Mouse (Mus musculus): ENCODE results near the gene Rprd2. TPM values are rescaled to one million over a fixed set of nuclear protein-coding genes. Genes with fewer than 3 reads are reported as not detected.
A peak's percentile ranks its signal among the peaks of the same experiment; 100 is the strongest.
"Not testable (repeated sequence)": the region's sequence is repeated elsewhere in the genome, so short reads cannot be mapped to it uniquely, and the experiment has no call there.

The Rprd2 gene
- 10 to 100 TPM; 33.2 to 37.4 TPM for total RNA-seq (2021)
- long read RNA-seq, experiment 1, transcript Rprd2-202 (9 exons, 3,298 nt): major isoform, 9 of 19 reads
- long read RNA-seq, experiment 1, partial matches to known transcripts: 3 of 19 reads
- long read RNA-seq, experiment 1, other reads (novel, unspliced or antisense): 7 of 19 reads
- long read RNA-seq, experiment 2, transcript Rprd2-202 (9 exons, 3,298 nt): major isoform, 11 of 16 reads
- long read RNA-seq, experiment 2, partial matches to known transcripts: 0 of 16 reads
- long read RNA-seq, experiment 2, other reads (novel, unspliced or antisense): 5 of 16 reads

GRCm38 (mm10) chr3:95818571-95819288, at the start of gene Rprd2:
TSS of gene Rprd2 (minus strand) at chr3:95818863.
- DNase-seq (ENCODE audit: low spot score): peak; percentile 73

DNA sequence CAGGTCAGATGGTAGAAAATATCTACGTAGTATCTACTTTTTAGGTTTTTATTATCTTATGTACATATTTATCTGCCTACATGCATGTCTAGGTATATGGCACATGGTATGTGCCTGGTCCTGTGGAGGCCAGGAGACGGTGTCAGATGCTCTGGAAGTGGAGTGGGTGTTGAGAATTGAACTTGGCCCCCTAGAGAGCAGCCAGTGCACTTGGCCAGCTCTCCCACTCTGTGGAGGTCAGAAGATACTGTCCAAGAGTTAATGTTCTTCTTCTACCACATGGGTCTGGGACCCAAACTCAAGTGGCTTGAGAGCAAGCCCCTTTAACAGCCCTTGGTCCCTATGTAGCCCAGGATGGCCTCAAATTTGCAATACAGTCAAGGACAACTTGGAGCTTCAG, 48.7 kb upstream of the Rprd2 start:
- no peak for DNase-seq (ENCODE audit: low spot score)

GRCm38 (mm10) chr3:95866071-95866470, 47.4 kb upstream of the Rprd2 start:
- no peak for DNase-seq (ENCODE audit: low spot score)

DNA sequence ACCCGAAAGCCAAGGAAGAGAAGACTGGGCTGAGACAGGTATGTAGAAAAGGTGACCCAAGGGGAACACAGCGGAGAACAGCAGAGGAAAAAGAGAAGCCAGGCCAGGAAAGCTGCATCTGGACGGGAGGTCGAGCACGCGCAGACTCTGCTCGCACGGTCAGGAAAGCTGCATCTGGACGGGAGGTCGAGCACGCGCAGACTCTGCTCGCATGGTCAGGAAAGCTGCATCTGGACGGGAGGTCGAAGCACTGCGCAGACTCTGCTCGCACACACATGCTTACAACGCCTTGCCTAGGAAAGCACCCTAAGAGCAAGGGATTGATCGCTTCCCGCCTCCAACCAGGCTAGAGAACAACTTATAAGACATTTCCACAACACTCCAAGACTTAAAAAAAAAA, 46.9 kb upstream of the Rprd2 start:
- no peak for DNase-seq (ENCODE audit: low spot score)

- peak; percentile 16 for DNase-seq (ENCODE audit: low spot score)
These were observed 46.4 kb upstream of the Rprd2 start for GRCm38 (mm10) chr3:95865050-95865449.

DNA sequence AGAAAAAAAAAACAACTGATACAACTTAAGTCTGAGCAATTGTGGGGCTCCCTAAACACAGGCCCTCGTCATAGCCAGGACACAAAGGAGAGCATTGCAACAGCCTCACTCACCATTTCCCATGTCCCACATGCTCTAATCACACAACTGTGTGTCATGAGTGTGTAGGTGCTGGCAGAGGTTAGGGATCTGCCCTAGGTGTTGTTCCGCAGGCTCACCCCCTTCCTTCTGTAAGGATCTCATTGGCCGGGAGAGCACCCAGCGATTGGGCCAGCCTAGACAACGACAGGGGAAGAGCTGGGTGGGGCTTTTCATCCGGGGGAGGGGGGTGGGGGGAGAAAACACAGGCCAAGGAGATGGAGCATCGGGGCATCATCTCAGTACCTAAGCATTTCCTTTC, 44.9 kb upstream of the Rprd2 start:
- DNase-seq (ENCODE audit: low spot score): no peak

- peak; percentile 87 for DNase-seq (ENCODE audit: low spot score)
These were observed 43.1 kb upstream of the Rprd2 start for GRCm38 (mm10) chr3:95861796-95862195.

DNA sequence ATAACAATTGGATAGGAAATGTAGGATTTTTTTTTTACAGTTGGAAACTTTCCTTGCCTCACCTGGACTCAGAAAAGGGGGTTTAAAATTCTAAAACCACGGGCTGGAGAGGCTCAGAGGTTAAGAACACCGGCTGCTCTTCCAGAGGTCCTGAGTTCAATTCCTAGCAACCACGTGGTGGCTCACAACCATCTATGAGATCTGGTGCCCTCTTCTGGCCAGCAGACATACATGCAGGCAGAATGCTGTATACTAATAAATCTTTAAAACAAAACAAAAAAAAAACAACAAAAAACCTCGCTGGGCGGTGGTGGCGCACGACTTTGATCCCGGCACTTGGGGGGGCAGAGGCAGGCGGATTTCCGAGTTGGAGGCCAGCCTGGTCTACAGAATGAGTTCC, 42.6 kb upstream of the Rprd2 start:
- no peak for DNase-seq (ENCODE audit: low spot score)

DNA sequence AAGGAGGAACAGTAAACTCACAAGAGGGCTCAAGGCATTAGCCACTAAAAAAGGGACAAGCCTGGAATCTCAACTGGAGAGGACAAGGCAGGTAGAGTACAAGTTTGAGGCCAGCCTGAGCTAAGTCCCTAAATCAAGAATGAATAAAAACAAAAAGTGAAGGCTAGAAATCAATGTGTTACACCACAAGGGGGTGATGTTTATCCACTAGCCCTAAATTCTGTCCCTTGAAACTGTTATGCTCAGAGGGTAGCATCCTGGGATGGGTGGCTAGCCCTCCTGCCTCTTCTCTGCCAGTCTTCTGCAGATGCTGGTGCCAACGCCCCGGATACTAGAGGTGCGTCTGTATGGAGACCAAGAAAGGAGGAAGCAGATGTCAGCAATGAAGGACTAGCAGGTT, 41.7 kb upstream of the Rprd2 start:
- DNase-seq (ENCODE audit: low spot score): no peak

DNA sequence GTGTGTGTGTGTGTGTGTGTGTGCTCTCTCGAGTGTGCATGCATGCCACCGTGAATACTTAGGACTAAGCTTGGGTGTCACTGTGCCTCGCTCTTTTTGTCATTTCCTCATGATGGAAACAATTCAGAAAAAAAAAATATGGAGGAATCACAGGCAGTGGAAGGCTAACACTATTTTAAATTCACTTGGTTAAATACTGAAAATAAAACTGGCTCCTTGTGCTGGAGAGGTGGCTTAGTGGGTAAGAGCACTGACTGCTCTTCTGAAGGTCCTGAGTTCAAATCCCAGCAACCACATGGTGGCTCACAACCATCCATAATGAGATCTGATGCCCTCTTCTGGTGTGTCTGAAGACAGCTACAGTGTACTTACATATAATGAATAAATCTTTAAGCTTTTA, 39.6 kb upstream of the Rprd2 start:
- DNase-seq (ENCODE audit: low spot score): not testable (repeated sequence)

- DNase-seq (ENCODE audit: low spot score): not testable (repeated sequence)
These were observed 38.4 kb upstream of the Rprd2 start for GRCm38 (mm10) chr3:95857050-95857449.

GRCm38 (mm10) chr3:95856115-95856514, 37.5 kb upstream of the Rprd2 start:
- DNase-seq (ENCODE audit: low spot score): no peak

DNA sequence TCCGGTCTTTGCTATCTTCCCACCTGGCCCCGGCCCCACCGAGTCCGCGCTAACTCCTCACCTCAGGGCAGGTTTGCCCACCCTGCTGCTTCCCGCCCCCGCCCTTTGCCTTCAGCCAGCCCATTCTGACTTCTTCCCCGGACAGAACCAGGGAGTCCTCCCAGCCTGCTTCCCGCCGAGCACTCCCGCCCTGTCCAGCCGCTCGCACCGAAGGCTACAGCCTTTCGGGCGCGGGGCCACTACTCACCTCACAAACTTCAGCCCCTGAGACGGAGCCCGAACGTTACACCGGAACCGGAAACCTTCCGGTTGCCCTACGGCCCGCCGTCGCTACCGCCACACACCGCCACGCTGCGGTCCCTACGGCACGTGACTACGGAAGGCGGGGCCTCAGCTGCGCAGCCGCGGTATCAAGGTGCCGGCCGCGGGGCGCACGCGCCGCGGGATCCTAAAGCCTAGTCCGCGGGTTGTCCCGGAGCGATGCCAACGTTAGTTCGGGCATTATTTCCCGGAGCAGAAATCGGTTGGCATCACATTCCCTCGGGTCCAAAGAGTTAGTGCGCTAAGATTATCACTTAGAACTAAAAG, 36.9 kb upstream of the Rprd2 start, which contains the start of gene Prpf3:
TSS of gene Prpf3 (minus strand) at position 384 of the 588 bp plus-strand sequence.
- peak; percentile 96 for DNase-seq (ENCODE audit: low spot score)

GRCm38 (mm10) chr3:95851317-95851716, 32.7 kb upstream of the Rprd2 start:
- DNase-seq (ENCODE audit: low spot score): no peak

DNA sequence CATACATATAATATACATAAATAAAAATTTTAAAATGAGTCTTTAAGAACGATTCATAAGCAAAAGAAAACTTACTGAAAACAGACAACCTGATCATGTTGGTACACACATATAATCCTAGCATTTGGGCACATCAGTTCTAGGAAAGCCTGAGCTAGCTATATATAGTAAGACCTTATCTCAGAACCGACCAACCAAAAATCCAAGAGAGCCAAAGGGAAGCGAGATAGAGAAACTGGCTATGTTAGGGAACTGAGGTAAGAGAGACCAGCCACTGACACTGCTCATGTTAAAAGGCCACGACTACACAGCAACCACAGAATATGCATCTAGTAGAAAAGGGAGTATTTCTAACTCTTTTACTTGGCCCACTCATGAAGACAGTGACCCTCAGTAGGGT, 31.9 kb upstream of the Rprd2 start:
- DNase-seq (ENCODE audit: low spot score): no peak

DNA sequence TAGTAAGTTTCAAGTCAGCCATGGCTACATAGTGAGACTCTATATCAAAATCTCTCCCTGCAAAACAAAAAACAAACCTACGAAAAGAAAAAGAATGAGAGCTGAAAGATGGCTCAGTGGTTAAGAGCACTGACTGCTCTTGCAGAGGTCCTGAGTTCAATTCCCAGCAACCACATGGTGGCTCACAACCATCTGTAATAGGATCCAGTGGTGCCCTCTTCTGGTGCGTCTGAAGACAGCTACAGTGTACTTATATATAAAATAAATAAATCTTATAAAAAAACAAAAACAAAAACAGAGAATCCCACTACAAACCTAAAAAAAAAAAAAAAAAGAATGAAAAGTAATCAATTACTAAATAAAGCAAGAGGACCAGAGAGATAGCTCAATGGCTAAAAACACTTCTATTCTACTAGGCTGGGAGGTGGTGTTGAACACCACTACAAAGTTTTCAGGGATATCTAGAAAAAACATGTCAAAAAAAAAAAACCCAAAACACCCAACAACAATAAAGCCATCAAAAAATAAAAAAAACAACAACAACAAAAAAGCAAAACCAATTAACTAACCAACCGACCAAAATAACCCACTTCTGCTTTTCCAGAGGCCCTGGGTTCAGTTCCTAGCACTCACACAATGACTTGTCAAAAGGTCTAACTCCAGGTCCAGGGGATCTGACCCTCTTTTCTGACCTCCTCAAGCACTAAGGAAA, 24.0 kb upstream of the Rprd2 start:
- DNase-seq (ENCODE audit: low spot score): no peak

DNA sequence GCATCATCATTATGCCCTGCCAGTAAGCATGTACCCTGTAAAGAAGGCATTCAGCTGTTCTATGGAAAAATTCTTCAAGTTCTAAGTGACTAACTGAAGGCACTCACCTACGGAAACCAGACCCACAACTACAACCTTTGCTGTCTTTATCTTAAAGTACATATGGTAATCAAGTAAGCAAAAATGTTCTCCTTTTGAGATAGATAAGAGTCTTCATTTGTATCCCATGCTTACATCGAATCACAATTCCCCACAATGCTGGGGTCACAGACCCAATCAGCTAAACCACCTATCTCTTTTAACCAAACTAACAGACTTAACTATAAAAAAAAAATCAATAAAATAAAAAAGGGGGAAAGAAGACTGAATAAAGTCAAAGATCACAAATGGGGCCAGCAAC, 20.6 kb upstream of the Rprd2 start:
- no peak for DNase-seq (ENCODE audit: low spot score)

GRCm38 (mm10) chr3:95829053-95829452, 10.4 kb upstream of the Rprd2 start:
- DNase-seq (ENCODE audit: low spot score): no peak

DNA sequence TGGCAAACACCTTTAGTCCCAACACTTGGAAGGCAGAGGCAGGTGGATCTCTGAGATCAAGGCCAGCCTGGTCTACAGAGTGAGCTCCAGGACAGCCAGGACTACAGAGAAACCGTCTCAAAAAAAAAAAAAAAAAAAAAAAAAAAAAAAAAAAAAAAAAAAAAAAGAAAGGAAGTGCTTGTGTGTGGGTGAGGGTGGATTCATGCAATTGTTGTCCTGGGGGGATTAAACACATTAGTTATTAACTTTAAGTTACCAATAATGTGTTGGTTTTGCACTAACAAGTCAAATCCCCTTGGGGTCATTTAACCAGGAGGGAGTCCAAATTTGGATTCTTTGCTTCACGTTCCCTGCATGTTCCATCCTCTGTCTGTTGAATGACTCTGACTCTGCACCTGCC, 7.6 kb upstream of the Rprd2 start:
- no peak for DNase-seq (ENCODE audit: low spot score)

GRCm38 (mm10) chr3:95820046-95821010, 1.7 kb upstream of the Rprd2 start:
- DNase-seq (ENCODE audit: low spot score): no peak
